Mouse (Mus musculus): Measurements from ENCODE around the gene Map3k19.
A peak's percentile ranks its signal among the peaks of the same experiment; 100 is the strongest.

The Map3k19 gene

GRCm38 (mm10) chr1:127796341-127796740, 58.5 kb downstream of the Map3k19 start:
- no peak for DNase-seq

- DNase-seq = no peak
Observed at GRCm38 (mm10) chr1:127795087-127795769, 59.6 kb downstream of the Map3k19 start.

GRCm38 (mm10) chr1:127793459-127793858, 61.4 kb downstream of the Map3k19 start:
- DNase-seq = no peak

DNA sequence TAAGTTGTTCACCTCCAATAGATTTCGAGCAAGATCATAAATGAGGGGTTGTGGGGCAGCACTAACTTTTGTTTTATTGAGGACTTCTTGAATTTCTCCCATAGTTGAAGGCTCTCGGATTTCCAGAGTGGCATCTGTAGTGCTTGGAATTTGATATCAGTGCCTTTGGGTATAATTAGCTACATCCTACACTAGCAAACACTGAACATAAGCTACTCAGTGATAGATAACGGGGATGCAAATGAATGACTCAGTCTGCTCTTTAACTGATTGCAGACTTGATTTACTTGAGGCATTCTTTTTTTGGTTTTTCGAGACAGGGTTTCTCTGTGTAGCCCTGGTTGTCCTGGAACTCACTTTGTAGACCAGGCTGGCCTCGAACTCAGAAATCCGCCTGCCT, 65.9 kb downstream of the Map3k19 start:
- DNase-seq = no peak

GRCm38 (mm10) chr1:127785882-127786281, 68.9 kb downstream of the Map3k19 start:
- no peak for DNase-seq

GRCm38 (mm10) chr1:127783862-127784261, 71.0 kb downstream of the Map3k19 start:
- no peak for DNase-seq

DNA sequence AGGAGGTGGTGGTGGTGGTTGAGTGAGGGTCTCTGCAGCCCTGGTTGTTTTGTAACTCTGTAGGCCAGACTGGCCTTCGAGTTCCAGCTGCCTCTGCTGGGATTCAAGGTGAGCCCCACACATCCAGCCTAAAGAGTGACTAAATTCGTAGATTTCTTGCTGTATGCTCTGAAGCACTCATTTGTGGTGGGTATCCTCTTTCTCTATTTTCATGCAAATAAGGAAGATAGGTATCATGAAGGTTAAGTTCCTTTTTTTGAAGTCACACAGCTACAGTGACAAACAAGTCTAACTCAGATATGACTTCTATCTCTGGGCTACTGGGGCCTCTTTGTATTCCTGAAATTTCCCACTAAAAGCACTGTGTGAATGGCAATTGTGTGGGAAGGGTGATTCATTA, 74.0 kb downstream of the Map3k19 start:
- DNase-seq = no peak

DNA sequence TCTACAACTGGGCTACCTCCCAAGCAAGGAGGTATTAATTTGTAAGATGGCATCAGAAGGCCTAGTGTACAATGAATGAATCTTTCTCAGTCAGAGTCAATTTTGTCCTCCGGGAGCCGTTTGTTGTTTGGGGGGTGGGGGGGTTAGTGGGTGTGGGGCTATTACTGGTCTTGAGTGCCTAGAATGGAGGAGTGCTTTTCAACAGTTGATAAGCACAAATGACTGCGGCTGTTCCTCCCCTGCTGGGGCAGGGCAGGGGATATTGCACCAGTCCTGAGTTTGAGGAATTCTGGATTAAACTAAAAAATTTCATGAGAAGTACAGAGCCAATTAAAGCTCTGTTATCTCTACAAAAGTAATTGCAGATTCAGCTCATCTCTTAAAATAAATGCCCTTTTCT, 74.7 kb downstream of the Map3k19 start:
- DNase-seq = no peak

DNA sequence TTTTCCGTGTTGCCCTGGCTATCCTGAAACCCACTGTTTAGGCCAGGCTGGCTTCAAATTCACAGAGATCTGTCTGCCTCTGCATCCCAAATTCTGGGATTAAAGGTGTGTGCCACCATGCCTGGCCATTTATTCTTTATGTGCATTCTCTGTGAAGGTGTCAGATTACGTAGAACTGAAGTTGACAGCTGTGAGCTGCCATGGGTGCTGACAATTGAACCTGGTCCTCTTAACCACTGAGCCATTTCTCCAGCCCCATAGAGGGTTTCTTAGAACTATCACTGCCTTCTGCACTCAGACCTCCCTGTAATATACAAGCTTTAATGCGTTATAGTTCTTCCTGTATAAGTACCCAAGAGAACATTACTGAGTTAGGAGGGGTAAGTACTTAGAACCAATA, 76.2 kb downstream of the Map3k19 start:
- DNase-seq = no peak

- DNase-seq = no peak
Observed at GRCm38 (mm10) chr1:127776246-127776645, 78.6 kb downstream of the Map3k19 start.

DNA sequence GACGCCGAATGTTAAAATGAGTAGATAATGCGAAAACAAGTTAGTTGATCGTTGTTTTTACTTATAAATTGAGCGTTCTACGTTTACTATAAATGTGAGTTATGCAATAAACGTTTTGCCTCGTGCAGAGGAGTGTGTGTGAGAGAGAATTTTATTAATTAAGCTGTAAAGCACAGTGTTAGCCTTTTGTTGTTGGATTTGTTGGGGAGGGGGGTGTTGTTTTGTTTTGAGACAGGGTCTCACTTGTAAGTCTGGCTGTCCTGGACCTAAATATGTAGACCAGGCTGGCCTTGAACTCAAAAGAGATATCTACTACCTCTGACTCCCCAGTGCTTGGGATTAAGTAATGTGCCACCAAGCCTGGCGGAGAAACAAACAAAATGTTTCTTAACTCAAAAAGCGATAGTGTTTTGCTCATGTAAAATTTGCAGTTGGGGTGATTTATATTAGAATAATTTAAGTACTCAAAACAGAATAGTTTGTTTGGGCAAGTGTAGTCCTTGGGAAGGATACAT, 79.6 kb downstream of the Map3k19 start:
- no peak for DNase-seq

- no peak for DNase-seq
Observed at GRCm38 (mm10) chr1:127774501-127774880, 80.3 kb downstream of the Map3k19 start.

GRCm38 (mm10) chr1:127773803-127774500, 80.9 kb downstream of the Map3k19 start, which contains the start of gene Ccnt2:
Gene Ccnt2 (plus strand): TSS chr1:127774164.
- DNase-seq = peak; percentile 99 to 100

DNA sequence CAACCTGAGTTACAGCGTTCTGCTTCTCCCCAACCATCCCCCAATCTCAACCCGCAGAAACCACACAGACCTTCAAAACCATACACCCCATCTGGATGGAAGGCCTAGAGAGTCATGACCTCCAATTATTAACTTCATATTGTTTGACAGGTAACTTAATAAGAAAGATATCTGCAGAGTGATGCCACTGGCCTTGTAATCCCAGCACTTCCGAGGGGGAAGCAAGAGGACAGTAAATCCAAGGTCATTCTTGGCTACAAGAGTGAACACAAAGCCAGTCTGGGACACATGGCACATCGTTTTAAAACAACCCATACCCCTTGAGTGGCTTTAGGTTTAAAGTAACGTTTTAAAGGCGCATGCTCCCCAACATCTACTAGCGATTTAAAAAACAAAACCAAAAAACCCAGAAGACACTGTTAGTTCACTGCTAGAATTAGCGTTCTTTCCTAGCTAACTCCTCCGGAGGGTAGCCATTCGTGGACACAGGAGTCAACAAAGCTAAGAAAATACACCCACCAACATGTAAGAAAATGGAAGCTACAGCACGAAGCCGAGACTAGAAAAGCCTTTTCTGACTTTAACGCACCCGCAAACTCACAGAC, 81.5 kb downstream of the Map3k19 start:
- DNase-seq = no peak

DNA sequence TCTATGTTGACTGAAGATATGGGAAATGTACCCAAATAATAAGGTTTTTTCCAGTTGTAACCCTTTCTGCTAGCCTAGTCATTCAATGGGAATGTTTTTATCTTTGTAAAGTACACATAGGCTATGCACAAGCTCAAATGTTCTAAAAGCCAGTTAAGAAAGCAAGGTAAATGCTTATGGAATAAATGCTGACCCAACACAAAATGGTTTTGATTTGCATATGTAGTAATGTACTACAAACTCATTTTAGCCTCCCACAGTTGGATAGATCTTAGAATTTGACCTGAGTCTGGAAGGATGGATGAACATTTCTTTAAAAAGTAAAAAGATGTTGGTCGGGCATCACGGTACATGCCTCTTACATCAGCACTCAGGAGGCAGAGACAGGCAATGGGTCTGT, 88.1 kb downstream of the Map3k19 start:
- no peak for DNase-seq

GRCm38 (mm10) chr1:127765468-127765867, 89.4 kb downstream of the Map3k19 start:
- no peak for DNase-seq

All from lung, postnatal 4 days (tissue).